Mouse (Mus musculus): ENCODE data around the gene Gemin7.

Gemin7 gene

GRCm38 (mm10) chr7:19547344-19547969, 29.9 kb downstream of the Gemin7 start:
- no peak for DNase-seq (ENCODE audit: low read depth, low spot score)

GRCm38 (mm10) chr7:19546007-19546406, 31.4 kb downstream of the Gemin7 start:
- DNase-seq (ENCODE audit: low read depth, low spot score), result no peak

GRCm38 (mm10) chr7:19543584-19543983, 33.8 kb downstream of the Gemin7 start:
- DNase-seq (ENCODE audit: low read depth, low spot score), result peak; percentile 39

GRCm38 (mm10) chr7:19542155-19542691, 35.2 kb downstream of the Gemin7 start:
- DNase-seq (ENCODE audit: low read depth, low spot score), result no peak

GRCm38 (mm10) chr7:19541681-19542154, 35.7 kb downstream of the Gemin7 start:
- no peak for DNase-seq (ENCODE audit: low read depth, low spot score)

GRCm38 (mm10) chr7:19540771-19541566, 36.4 kb downstream of the Gemin7 start:
- DNase-seq (ENCODE audit: low read depth, low spot score), result no peak

GRCm38 (mm10) chr7:19534676-19535075, 42.7 kb downstream of the Gemin7 start:
- DNase-seq (ENCODE audit: low read depth, low spot score), result no peak

- DNase-seq (ENCODE audit: low read depth, low spot score), result no peak
Measured at GRCm38 (mm10) chr7:19532240-19532639, 45.2 kb downstream of the Gemin7 start.

- peak; percentile 82 for DNase-seq (ENCODE audit: low read depth, low spot score)
Measured at GRCm38 (mm10) chr7:19531077-19531476, 46.3 kb downstream of the Gemin7 start.

GRCm38 (mm10) chr7:19525105-19525481, 52.3 kb downstream of the Gemin7 start:
- no peak for DNase-seq (ENCODE audit: low read depth, low spot score)

- DNase-seq (ENCODE audit: low read depth, low spot score), result no peak
Measured at GRCm38 (mm10) chr7:19524420-19525104, 52.8 kb downstream of the Gemin7 start.

- DNase-seq (ENCODE audit: low read depth, low spot score), result peak; percentile 75
Measured at GRCm38 (mm10) chr7:19523757-19524419, 53.5 kb downstream of the Gemin7 start.

- DNase-seq (ENCODE audit: low read depth, low spot score), result peak; percentile 54
Measured at GRCm38 (mm10) chr7:19523017-19523756, 54.2 kb downstream of the Gemin7 start.

GRCm38 (mm10) chr7:19520032-19520431, 57.4 kb downstream of the Gemin7 start:
- no peak for DNase-seq (ENCODE audit: low read depth, low spot score)

- peak; percentile 43 for DNase-seq (ENCODE audit: low read depth, low spot score)
Measured at GRCm38 (mm10) chr7:19517652-19518365, 59.6 kb downstream of the Gemin7 start, which contains the start of gene Nkpd1. Gene Nkpd1 (plus strand): TSS chr7:19517838.
